ENCODE assay signal across 8 mouse cellular contexts in the genomic region with DNA sequence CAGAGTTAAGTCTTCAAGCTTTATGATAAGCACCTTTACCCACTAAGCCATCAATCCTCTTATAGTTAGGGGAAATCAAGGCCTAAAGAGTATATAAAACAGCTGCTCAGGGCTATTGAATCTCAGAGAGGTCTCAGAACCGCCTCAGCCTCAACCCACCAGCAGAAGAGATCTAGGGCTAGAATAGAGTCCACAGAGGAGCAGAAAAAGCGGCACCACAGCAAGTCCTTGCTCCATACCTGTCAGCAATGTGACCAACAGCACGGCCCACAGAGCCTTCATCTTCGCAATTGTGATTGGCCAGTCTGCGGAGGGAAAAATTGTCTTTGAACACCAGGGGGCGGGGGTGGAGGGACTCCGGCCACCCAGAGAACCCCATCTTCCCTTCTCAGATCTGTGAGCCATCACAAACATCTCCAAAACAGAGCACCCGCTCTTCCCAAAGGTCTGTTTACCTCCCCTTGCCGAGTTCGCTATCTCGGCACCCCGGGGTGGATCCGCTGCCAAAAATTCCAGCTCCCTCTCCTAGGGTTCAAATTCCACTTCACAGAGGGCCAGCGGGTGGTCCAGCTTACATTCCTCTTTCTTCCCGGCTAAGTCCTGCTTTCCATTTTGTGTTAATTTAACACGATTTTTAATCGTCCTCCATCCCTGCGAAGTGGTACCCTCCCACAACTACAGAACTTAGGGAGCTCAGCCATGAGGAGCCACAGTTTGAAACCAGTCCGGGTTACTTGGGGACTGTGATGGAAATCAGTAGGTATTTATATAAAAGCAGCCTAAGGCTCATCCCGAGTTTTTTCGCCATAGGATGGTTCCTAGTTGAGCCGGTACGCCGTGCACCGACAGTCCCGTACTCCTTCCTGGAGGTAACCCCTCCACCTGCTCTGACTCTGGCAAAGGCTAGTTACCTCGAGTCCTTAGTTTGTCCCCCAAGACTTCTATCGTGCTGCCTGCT. TPM values are rescaled to one million over a fixed set of nuclear protein-coding genes. Genes with fewer than 3 reads are reported as not detected.
DNase-seq lines count a peak whose midpoint lies in the region; ATAC-seq and TF ChIP-seq lines count a peak whose summit lies in the region.

No protein-coding gene starts in this region.

- H3K27ac ChIP-seq in heart, adult 2 months = peak overlapping the region; percentile 68
- peak overlapping the region; percentile 8; the same call in 1 of the 2 replicates for H3K27ac ChIP-seq in embryonic facial prominence, embryonic 14.5 days (replicated peaks; ENCODE audit: low read depth, low read length)
- H3K27ac ChIP-seq in kidney, adult 2 months (ENCODE audit: insufficient read depth, low read depth, low read length) = peak overlapping the region; percentile 40
- H3K27ac ChIP-seq in macrophage = peak overlapping the region; percentile 72
- H3K27ac ChIP-seq in stomach, postnatal 0 days (replicated peaks) = peak overlapping the region; percentile 50

- peak overlapping the region; percentile 49 for H3K9ac ChIP-seq in heart, adult 2 months (ENCODE audit: low read depth, low read length)
- peak overlapping the region; percentile 48 for H3K9ac ChIP-seq in embryonic facial prominence, embryonic 14.5 days (ENCODE audit: low read depth, low read length)
- H3K9ac ChIP-seq in stomach, postnatal 0 days (ENCODE audit: low read length) = peak overlapping the region; percentile 51

- WGBS in heart, adult 2 months = 9% methylated on average over 28 of the region's 28 CpGs
- WGBS in embryonic facial prominence, embryonic 14.5 days = 3% methylated on average over 28 of the region's 28 CpGs
- WGBS in kidney, adult 2 months = 8% methylated on average over 28 of the region's 28 CpGs
- WGBS in macrophage (ENCODE audit: missing documents) = 34% methylated on average over 28 of the region's 28 CpGs
- 7% methylated on average over 28 of the region's 28 CpGs for WGBS in stomach, postnatal 0 days

- H3K9me3 ChIP-seq in embryonic facial prominence, embryonic 14.5 days (ENCODE audit: control insufficient read depth, low read length) = no peaks in the 10 kb centered on the region
- no peaks in the 10 kb centered on the region for H3K9me3 ChIP-seq in stomach, postnatal 0 days (ENCODE audit: control insufficient read depth, low read length)

- H3K79me2 ChIP-seq in heart, adult 2 months (replicated peaks; ENCODE audit: control insufficient read depth, insufficient read depth, low read length) = no peaks in the 10 kb centered on the region
- H3K79me2 ChIP-seq in macrophage (ENCODE audit: inconsistent target) = peaks cover 30% of the 10 kb centered on the region; the same call in 1 of the 2 replicates

- peak overlapping the region; percentile 69 for H3K4me2 ChIP-seq in embryonic facial prominence, embryonic 14.5 days (ENCODE audit: low read depth, low read length)
- peak overlapping the region; percentile 59 for H3K4me2 ChIP-seq in stomach, postnatal 0 days (replicated peaks; ENCODE audit: low read depth)

- H3K27me3 ChIP-seq in heart, adult 2 months (ENCODE audit: control insufficient read depth, insufficient read depth, low read length) = no peaks in the 10 kb centered on the region
- no peaks in the 10 kb centered on the region for H3K27me3 ChIP-seq in embryonic facial prominence, embryonic 14.5 days (replicated peaks; ENCODE audit: control insufficient read depth, insufficient read depth, low read length)
- H3K27me3 ChIP-seq in kidney, adult 2 months (replicated peaks; ENCODE audit: control insufficient read depth, insufficient read depth, low read length) = no peaks in the 10 kb centered on the region
- H3K27me3 ChIP-seq in stomach, postnatal 0 days (ENCODE audit: control insufficient read depth, insufficient read depth, low read length) = no peaks in the 10 kb centered on the region

- ATAC-seq in embryonic facial prominence, embryonic 14.5 days (ENCODE audit: low read depth) = peak; percentile 20
- ATAC-seq in stomach, postnatal 0 days (ENCODE audit: low FRiP score, low TSS enrichment) = no peak
- no peak for ATAC-seq in inflammation-experienced regulatory T-cells, adult 6 months

- TF ChIP-seq POLR2A in heart, adult 2 months (IDR thresholded peaks at IDR 0.05; ENCODE audit: insufficient read depth, low read depth, low read length) = 0 out of 2 replicates have a peak, but pooled peaks have one; percentile 8
- no peak for TF ChIP-seq POLR2A in kidney, adult 2 months (IDR thresholded peaks at IDR 0.05; ENCODE audit: low read depth, low read length)

- DNase-seq in heart, adult 2 months = peak; percentile 30 to 39
- no peak for DNase-seq in heart, postnatal 10 days
- no peak for DNase-seq in embryonic facial prominence, embryonic 14.5 days (ENCODE audit: low spot score)
- peak; percentile 64 for DNase-seq in kidney, adult 2 months
- peak; percentile 42 for DNase-seq in stomach, postnatal 0 days (ENCODE audit: low spot score)
- no peak for DNase-seq in MN1 (ENCODE audit: low spot score)

- H3K36me3 ChIP-seq in heart, adult 2 months (ENCODE audit: control insufficient read depth, insufficient read depth, low read length) = no peaks in the 10 kb centered on the region; the same call in 1 of the 2 replicates
- H3K36me3 ChIP-seq in embryonic facial prominence, embryonic 14.5 days (ENCODE audit: control insufficient read depth, insufficient read depth, low read length) = peaks cover 7% of the 10 kb centered on the region; the same call in 1 of the 2 replicates
- H3K36me3 ChIP-seq in kidney, adult 2 months (ENCODE audit: control insufficient read depth, insufficient read depth, low read length) = no peaks in the 10 kb centered on the region
- H3K36me3 ChIP-seq in macrophage (ENCODE audit: inconsistent target) = peaks cover 4% of the 10 kb centered on the region; the same call in 1 of the 2 replicates
- H3K36me3 ChIP-seq in stomach, postnatal 0 days (ENCODE audit: control insufficient read depth, insufficient read depth, low read length) = no peaks in the 10 kb centered on the region

- intact Hi-C loops in heart, adult 2 months (cut with DNase I) = no loop called here
- intact Hi-C loops in heart, postnatal 10 days (cut with DNase I) = no loop called here

- peak; percentile 50 for TF ChIP-seq CTCF in heart, adult 2 months (IDR thresholded peaks at IDR 0.05)
- TF ChIP-seq CTCF in kidney, adult 2 months (conservative IDR thresholded peaks at IDR 0.05; ENCODE audit: insufficient read depth, insufficient read length, low read depth, low read length) = peak; percentile 34; the same call in 1 of the 2 replicates
- peak; percentile 62 for TF ChIP-seq CTCF in stomach, postnatal 0 days (IDR thresholded peaks at IDR 0.05; ENCODE audit: low read depth)

- peaks cover 20% of the 10 kb centered on the region for H3K4me1 ChIP-seq in heart, adult 2 months (ENCODE audit: control insufficient read depth, insufficient read depth, low read length)
- peaks cover 12% of the 10 kb centered on the region for H3K4me1 ChIP-seq in embryonic facial prominence, embryonic 14.5 days (ENCODE audit: control insufficient read depth, insufficient read depth, low read length)
- peaks cover 20% of the 10 kb centered on the region for H3K4me1 ChIP-seq in kidney, adult 2 months (ENCODE audit: control insufficient read depth, insufficient read depth, low read length)
- H3K4me1 ChIP-seq in stomach, postnatal 0 days (replicated peaks; ENCODE audit: control insufficient read depth, insufficient read depth) = peaks cover 8% of the 10 kb centered on the region

- H3K4me3 ChIP-seq in heart, adult 2 months = peak overlapping the region; percentile 43
- peak overlapping the region; percentile 30 for H3K4me3 ChIP-seq in embryonic facial prominence, embryonic 14.5 days (ENCODE audit: low read depth, low read length)
- H3K4me3 ChIP-seq in kidney, adult 2 months (ENCODE audit: insufficient read depth, low read depth, low read length) = peak overlapping the region; percentile 26
- peak overlapping the region; percentile 21 for H3K4me3 ChIP-seq in macrophage (ENCODE audit: inconsistent target)
- H3K4me3 ChIP-seq in stomach, postnatal 0 days (ENCODE audit: low read depth, low read length) = peak overlapping the region; percentile 37

- TF ChIP-seq EP300 in heart, adult 2 months (IDR thresholded peaks at IDR 0.05; ENCODE audit: insufficient read depth, low read depth, low read length) = no peak
- TF ChIP-seq EP300 in stomach, postnatal 0 days (optimal IDR thresholded peaks at IDR 0.05) = no peak

RNA-seq across cellular contexts. Expression of gene Apoe, which starts 0.8 kb away (rescaled TPM):
- total RNA-seq in heart, adult 2 months (2021) = 100 to 1,000 TPM; 278 to 293 TPM
- polyA plus RNA-seq in heart, adult 2 months (2012; rRNA removed) = 456 and 519 TPM in 2 replicates
- total RNA-seq in heart, postnatal 10 days (2021) = 100 to 1,000 TPM; 268 to 276 TPM
- polyA plus RNA-seq in embryonic facial prominence, embryonic 14.5 days (2014; fragmentation: Nextera tagmentation; extraction: Ambion mirVana) = 482 and 510 TPM in 2 replicates
- 922 and 939 TPM in 2 replicates for polyA plus RNA-seq in kidney, adult 2 months (2012; rRNA removed)
- 100 to 1,000 TPM in 24 of 26 experiments, 10 to 100 TPM in 2; 88.7 to 552 (median 167) TPM for total RNA-seq in macrophage (2018; cell fraction: chromatin; rRNA removed)
- over 10,000 TPM in 1 of 26 experiments, 1,000 to 10,000 TPM in 25; 2,271 to 10,488 (median 5,747) TPM for total RNA-seq in macrophage (2018; cell fraction: cytosol; rRNA removed)
- 1,000 to 10,000 TPM in 25 of 26 experiments, 100 to 1,000 TPM in 1; 950 to 5,502 (median 3,280) TPM for total RNA-seq in macrophage (2018; cell fraction: nucleus; rRNA removed)
- polyA plus RNA-seq in macrophage (2018) = 11,661 to 20,761 TPM (median 14,221 TPM) in 3 replicates
- polyA plus RNA-seq in stomach, postnatal 0 days (2015; fragmentation: Nextera tagmentation; extraction: Ambion mirVana) = 383 and 436 TPM in 2 replicates
- 10 to 100 TPM in 2 of 3 experiments, 1 to 10 TPM in 1; 8.7 to 11.9 (median 10.6) TPM for polyA plus RNA-seq in inflammation-experienced regulatory T-cells, adult 6 months (2017; shearing (Covaris generic))

RNA-seq across cellular contexts. Expression of gene Apoc1, which starts 5.8 kb away (rescaled TPM):
- 1 to 10 TPM; 2.7 to 4.2 TPM for total RNA-seq in heart, adult 2 months (2021)
- 3.1 and 7.2 TPM in 2 replicates for polyA plus RNA-seq in heart, adult 2 months (2012; rRNA removed)
- 10 to 100 TPM in 1 of 2 experiments, 1 to 10 TPM in 1; 5.2 to 14.7 TPM for total RNA-seq in heart, postnatal 10 days (2021)
- polyA plus RNA-seq in embryonic facial prominence, embryonic 14.5 days (2014; fragmentation: Nextera tagmentation; extraction: Ambion mirVana) = 16.1 and 19.0 TPM in 2 replicates
- polyA plus RNA-seq in kidney, adult 2 months (2012; rRNA removed) = 12.2 and 16.5 TPM in 2 replicates
- total RNA-seq in macrophage (2018; cell fraction: chromatin; rRNA removed) = 1 to 10 TPM in 1 of 26 experiments, not detected in 25; 2.8 TPM
- total RNA-seq in macrophage (2018; cell fraction: cytosol; rRNA removed) = 1 to 10 TPM in 25 of 26 experiments, under 1 TPM in 1; 0.93 to 9.2 (median 2.6) TPM
- 1 to 10 TPM in 8 of 26 experiments, not detected in 18; 1.8 to 6.1 (median 2.3) TPM for total RNA-seq in macrophage (2018; cell fraction: nucleus; rRNA removed)
- polyA plus RNA-seq in macrophage (2018) = 4.3 to 4.7 TPM (median 4.4 TPM) in 3 replicates
- polyA plus RNA-seq in stomach, postnatal 0 days (2015; fragmentation: Nextera tagmentation; extraction: Ambion mirVana) = 79.6 and 88.4 TPM in 2 replicates
- polyA plus RNA-seq in inflammation-experienced regulatory T-cells, adult 6 months (2017; shearing (Covaris generic)) = 1 to 10 TPM in 1 of 3 experiments, not detected in 2; 1.2 TPM

RNA-seq across cellular contexts. Expression of gene Apoc4, which starts 16.9 kb away (rescaled TPM):
- total RNA-seq in heart, adult 2 months (2021) = not detected
- 0.82 TPM in 1 of 2 replicates, not detected in the other for polyA plus RNA-seq in heart, adult 2 months (2012; rRNA removed)
- total RNA-seq in heart, postnatal 10 days (2021) = not detected
- polyA plus RNA-seq in embryonic facial prominence, embryonic 14.5 days (2014; fragmentation: Nextera tagmentation; extraction: Ambion mirVana) = not detected in 2 replicates
- polyA plus RNA-seq in kidney, adult 2 months (2012; rRNA removed) = 0.29 TPM in 1 of 2 replicates, not detected in the other
- under 1 TPM in 1 of 26 experiments, not detected in 25; 0.33 TPM for total RNA-seq in macrophage (2018; cell fraction: chromatin; rRNA removed)
- 1 to 10 TPM in 1 of 26 experiments, under 1 TPM in 19, not detected in 6; 0.27 to 1.0 (median 0.52) TPM for total RNA-seq in macrophage (2018; cell fraction: cytosol; rRNA removed)
- total RNA-seq in macrophage (2018; cell fraction: nucleus; rRNA removed) = not detected
- polyA plus RNA-seq in macrophage (2018) = 1.1 TPM in 1 of 3 replicates, not detected in the others
- polyA plus RNA-seq in stomach, postnatal 0 days (2015; fragmentation: Nextera tagmentation; extraction: Ambion mirVana) = 2.8 and 6.1 TPM in 2 replicates
- polyA plus RNA-seq in inflammation-experienced regulatory T-cells, adult 6 months (2017; shearing (Covaris generic)) = 1 to 10 TPM in 2 of 3 experiments, not detected in 1; 1.0 to 1.4 TPM

RNA-seq across cellular contexts. Expression of gene Gm44805, which starts 17.0 kb away (rescaled TPM):
- total RNA-seq in heart, adult 2 months (2021) = not detected
- not detected in 2 replicates for polyA plus RNA-seq in heart, adult 2 months (2012; rRNA removed)
- total RNA-seq in heart, postnatal 10 days (2021) = not detected
- not detected in 2 replicates for polyA plus RNA-seq in embryonic facial prominence, embryonic 14.5 days (2014; fragmentation: Nextera tagmentation; extraction: Ambion mirVana)
- polyA plus RNA-seq in kidney, adult 2 months (2012; rRNA removed) = not detected in 2 replicates
- 1 to 10 TPM in 1 of 26 experiments, not detected in 25; 2.2 TPM for total RNA-seq in macrophage (2018; cell fraction: chromatin; rRNA removed)
- total RNA-seq in macrophage (2018; cell fraction: cytosol; rRNA removed) = 1 to 10 TPM in 1 of 26 experiments, under 1 TPM in 1, not detected in 24; 0.49 to 1.2 TPM
- not detected for total RNA-seq in macrophage (2018; cell fraction: nucleus; rRNA removed)
- polyA plus RNA-seq in macrophage (2018) = not detected in 3 replicates
- polyA plus RNA-seq in stomach, postnatal 0 days (2015; fragmentation: Nextera tagmentation; extraction: Ambion mirVana) = not detected in 2 replicates
- not detected for polyA plus RNA-seq in inflammation-experienced regulatory T-cells, adult 6 months (2017; shearing (Covaris generic))

RNA-seq across cellular contexts. Expression of gene Tomm40, which starts 17.0 kb away (rescaled TPM):
- total RNA-seq in heart, adult 2 months (2021) = 10 to 100 TPM; 92.7 to 98.2 TPM
- polyA plus RNA-seq in heart, adult 2 months (2012; rRNA removed) = 81.9 and 91.2 TPM in 2 replicates
- total RNA-seq in heart, postnatal 10 days (2021) = 100 to 1,000 TPM; 129 to 131 TPM
- 114 and 125 TPM in 2 replicates for polyA plus RNA-seq in embryonic facial prominence, embryonic 14.5 days (2014; fragmentation: Nextera tagmentation; extraction: Ambion mirVana)
- polyA plus RNA-seq in kidney, adult 2 months (2012; rRNA removed) = 83.9 and 86.3 TPM in 2 replicates
- 100 to 1,000 TPM in 1 of 26 experiments, 10 to 100 TPM in 25; 23.8 to 101 (median 64.7) TPM for total RNA-seq in macrophage (2018; cell fraction: chromatin; rRNA removed)
- total RNA-seq in macrophage (2018; cell fraction: cytosol; rRNA removed) = 10 to 100 TPM; 29.3 to 52.6 (median 38.4) TPM
- 10 to 100 TPM; 18.7 to 88.7 (median 34.9) TPM for total RNA-seq in macrophage (2018; cell fraction: nucleus; rRNA removed)
- polyA plus RNA-seq in macrophage (2018) = 17.8 to 74.1 TPM (median 32.1 TPM) in 3 replicates
- 98.0 and 105 TPM in 2 replicates for polyA plus RNA-seq in stomach, postnatal 0 days (2015; fragmentation: Nextera tagmentation; extraction: Ambion mirVana)
- polyA plus RNA-seq in inflammation-experienced regulatory T-cells, adult 6 months (2017; shearing (Covaris generic)) = 10 to 100 TPM in 1 of 3 experiments, 1 to 10 TPM in 2; 7.3 to 10.5 (median 8.0) TPM

Comparison
In these comparisons a context has a peak if more than half of its experiments do, and no peak if none do; other contexts are left out.
1. DNase-seq: peak in heart, adult 2 months (2 of 2), kidney, adult 2 months (single experiment) and stomach, postnatal 0 days (single experiment); none in heart, postnatal 10 days (0 of 2), embryonic facial prominence, embryonic 14.5 days (single experiment) and MN1 (single experiment).
2. H3K27ac ChIP-seq: peak in every context shown above with its lines; median percentile 72 in macrophage; 68 in heart, adult 2 months; 50 in stomach, postnatal 0 days; 40 in kidney, adult 2 months; 8 in embryonic facial prominence, embryonic 14.5 days.
3. RNA of gene Apoe, which starts 0.8 kb away (polyA plus RNA-seq): 11,661 to 20,761 TPM in macrophage, 922 to 939 TPM in kidney, adult 2 months, 456 to 519 TPM in heart, adult 2 months, 482 to 510 TPM in embryonic facial prominence, embryonic 14.5 days and 383 to 436 TPM in stomach, postnatal 0 days; 8.7 to 11.9 TPM in inflammation-experienced regulatory T-cells, adult 6 months; every median in the first group is over 10 times any median in the second.
4. Peak in every context shown above with its lines, with median percentiles within 50 percentile points of each other: H3K4me3 ChIP-seq, H3K9ac ChIP-seq and CTCF ChIP-seq.